Mouse (Mus musculus) T-helper 2 cell (primary cell): ENCODE data around the gene Wnt11.

Experiments used
- in situ Hi-C: fragments of 300-600 bp; cut with MboI, MseI; formaldehyde crosslinking; loops from one replicate; pipeline ENCODE4 v1.15.1; 2025; ENCODE audit warnings: high pct_unique_total_duplicates

Gene Wnt11

DNA sequence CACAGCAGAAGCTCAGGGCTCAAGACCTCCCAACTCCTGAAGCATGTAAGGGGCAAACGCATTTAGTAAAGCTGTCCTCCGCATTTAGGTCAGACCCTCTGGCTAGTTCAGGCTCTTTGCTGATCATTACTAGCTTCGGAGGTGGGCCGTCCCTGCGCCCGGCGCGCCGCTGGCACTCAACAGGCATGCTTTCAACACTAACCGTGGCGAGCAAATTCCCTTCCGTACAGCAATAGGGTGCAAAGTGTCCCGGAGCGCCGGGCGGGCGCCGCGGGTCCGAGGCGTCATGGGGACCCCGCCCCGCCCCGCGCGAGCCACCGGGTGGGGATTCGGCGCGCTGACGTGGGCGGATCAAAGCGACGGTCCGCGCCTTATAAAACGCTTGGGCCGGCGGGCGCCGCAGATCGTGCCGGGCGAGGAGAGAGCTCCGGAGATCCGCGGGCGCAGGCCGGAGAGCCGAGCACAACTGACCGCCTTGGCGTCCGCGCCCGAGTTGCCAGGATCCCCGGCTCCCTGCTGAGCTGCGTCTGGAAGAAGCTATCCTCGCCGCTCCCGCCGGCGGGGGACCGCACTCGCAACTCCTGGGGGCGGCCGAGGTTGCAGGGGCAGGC, at the start of gene Wnt11:
Gene Wnt11 (plus strand): TSS at position 402 of the 611 bp plus-strand sequence.
- in situ Hi-C loops: loop anchor here (5.0 kb wide), 1 partner anchor 93 kb away; no protein-coding TSS in a partner anchor

DNA sequence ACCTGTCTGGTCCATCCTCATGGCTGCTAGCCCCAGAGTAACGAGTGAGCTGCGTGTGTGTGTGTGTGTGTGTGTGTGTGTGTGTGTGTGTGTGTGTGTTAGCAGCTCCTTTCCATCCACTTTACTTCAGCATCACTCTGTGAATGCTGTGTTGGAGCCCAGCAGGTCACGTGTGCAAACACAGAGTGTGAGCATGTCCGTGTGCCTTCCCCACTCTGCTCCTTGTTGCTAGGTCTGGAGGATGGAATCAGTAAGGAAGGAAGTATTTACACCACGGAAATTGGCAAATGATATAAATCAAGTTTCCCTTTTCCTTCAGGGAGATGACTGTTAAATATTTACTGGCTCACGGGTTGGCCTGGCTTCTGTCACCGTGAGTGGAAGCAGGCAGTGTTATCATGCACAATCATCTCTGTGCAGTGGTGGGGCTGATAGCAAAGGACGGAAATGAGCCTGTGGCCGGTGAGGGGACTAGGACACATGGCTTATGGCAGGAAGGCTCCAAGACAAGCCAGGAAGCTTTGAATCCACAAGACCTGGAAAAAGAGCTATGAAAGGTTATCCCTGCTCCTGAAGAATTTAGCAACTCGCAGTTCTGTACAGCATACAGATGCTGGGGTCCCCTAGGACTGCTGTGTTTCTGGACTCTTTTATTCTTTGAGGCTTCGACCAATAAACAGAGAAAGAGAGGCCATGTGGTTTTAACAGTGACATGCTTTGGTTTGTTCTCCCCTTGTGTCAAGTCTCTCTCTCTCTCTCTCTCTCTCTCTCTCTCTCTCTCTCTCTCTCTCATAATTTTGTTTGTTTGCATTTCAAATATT, 47.9 kb upstream of the Wnt11 start:
- in situ Hi-C loops: no loop called here

DNA sequence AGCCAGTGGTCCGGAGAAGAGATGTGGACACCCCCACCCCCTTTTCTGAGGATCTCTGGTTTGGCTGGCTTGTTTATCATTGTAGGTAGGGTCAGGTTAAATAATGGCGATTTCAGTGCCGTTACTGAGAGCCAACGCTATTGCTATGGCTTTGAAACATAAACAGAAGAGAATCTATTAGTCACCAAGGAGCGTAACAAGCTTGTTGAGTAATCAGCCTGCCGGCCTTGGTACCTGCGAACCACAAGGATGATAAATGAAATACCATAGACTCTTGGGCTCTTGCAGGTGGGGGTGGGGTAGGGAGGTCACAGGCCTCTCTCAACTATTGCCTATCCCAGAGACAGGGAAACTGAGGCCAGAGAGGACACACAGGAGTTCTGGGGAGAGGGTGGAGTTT, 46.2 kb upstream of the Wnt11 start:
- in situ Hi-C loops: no loop called here

DNA sequence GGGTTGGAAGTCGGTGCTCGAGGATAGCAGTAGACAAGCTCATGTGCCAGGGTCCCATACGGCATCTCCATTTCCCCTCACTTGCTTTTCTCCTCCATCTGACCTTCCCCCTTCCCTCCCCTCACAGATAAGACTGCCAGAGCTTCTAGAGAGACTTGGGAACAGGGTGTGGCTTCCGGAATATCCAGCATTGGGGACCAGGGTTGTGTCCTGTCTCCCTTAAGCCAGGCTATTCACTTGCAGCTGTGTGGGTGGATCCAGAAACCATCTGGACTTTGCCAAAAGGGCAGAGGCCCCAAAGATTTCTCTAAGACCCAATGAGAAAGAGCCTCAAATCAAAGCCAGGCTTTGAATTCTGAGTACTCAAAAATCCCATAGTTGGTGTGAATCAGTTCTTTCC, 45.8 kb upstream of the Wnt11 start:
- in situ Hi-C loops: no loop called here

DNA sequence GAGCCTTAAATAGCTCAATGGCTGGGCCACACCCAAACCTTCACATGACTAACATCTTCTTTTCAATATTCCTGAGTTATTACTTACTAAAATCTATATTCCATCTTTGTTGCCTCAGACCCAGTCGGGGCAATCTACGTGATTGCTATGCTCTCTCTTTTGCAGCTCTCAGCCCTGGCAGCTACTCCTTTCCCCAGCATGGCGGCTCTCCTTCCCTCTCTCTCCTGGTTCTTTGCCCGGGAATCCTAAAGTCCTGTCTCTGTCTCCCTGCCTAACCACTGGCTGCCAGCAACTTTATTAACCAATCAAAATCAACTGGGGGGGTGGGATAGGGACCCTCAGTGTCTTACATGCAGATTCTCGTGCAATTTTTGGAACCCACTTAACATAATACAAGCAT, 43.0 kb upstream of the Wnt11 start:
- in situ Hi-C loops: no loop called here

DNA sequence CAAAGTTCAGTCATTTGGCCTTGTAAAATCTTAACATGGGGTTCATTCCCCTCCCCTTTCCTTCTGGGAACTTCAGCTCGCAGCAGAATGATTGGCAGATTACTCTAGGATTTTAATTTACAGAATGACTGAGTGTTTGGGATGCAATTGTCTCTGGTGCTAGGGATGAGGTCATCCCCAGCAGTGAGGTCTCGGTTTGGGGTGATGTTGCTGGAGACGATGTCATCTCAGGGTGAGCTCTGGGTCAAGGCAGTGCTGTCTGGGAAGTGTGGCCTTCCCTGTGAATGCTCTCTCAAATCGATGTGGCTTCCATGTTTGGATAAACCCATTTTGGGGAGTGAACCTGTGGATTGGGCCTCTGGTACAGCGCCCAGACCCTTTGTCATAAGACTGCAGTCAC, 41.1 kb upstream of the Wnt11 start:
- in situ Hi-C loops: no loop called here

DNA sequence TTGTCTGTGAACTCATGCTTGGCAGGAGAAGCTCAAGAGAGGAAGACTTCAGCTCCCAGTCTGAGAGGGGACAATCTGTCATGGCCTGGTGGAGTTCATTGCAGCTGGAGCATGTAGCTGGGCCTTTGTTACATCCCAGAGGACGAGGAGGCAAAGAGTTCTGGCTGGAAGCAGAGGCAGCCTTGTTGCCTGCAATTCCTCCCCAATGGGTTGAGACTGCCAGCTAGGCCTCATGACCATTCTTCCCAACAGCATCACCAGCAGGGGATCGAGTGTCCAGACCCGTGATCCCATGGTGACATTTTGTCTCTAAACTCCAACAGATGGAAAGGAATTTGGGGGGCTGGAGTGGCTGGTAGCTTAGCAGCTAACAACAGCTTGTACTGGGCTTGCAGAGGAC, 40.5 kb upstream of the Wnt11 start:
- in situ Hi-C loops: no loop called here

DNA sequence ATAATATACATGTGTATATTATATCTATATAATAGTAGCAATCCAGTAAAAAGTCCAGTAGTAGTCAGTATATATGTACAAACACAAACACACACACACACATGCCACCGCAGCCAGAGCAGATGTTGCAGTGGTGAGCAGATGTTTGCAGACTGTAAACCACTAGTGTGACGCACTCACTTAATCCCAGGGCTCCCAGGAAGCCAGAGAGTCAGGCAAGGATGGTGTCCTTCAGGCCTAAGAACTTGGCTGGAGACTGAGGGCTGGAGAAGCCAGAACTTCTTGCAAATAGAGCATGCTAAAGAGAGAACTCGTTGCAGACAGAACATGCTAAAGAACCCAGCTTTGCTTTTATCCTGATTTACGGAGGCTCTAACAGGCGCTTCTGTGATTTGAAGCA, 39.3 kb upstream of the Wnt11 start:
- in situ Hi-C loops: no loop called here

DNA sequence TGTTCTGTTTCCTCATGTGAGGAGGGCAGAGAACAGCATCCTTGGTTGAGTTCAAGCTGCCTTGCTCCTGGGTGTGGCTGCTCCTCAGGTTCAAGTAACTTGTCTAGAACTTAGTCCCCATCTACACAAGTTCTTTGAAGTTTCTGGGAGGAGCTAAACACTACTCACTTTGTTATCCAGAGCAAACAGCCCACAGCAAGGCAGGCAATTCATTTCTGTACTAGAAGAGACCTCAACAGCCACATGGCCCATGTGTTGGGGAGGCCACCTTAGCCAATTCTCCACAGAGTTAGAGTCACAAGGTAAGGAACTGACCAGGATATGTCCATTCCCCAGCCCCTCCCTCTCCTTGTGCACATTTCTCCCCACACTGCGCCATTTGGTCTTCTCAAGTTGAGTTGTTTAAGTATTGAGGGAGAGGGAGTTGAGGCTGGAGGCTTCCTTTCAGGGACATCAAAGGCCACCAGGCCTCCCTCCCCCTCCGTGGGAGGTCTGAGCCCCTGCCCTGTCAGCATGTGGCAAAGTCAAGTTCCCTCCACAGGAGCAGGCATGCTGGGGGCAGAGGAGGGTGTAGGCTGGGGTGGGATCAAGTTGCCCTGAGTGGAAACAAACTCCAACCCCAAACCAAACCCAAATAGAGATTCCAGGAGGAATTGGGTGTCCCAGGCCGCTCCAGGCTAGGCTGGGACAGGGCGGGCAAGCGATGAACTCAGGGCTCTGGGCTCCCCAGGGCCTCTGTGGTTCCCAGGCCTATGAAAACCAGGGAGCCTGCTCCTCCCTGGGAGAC, 37.4 kb upstream of the Wnt11 start:
- in situ Hi-C loops: no loop called here

DNA sequence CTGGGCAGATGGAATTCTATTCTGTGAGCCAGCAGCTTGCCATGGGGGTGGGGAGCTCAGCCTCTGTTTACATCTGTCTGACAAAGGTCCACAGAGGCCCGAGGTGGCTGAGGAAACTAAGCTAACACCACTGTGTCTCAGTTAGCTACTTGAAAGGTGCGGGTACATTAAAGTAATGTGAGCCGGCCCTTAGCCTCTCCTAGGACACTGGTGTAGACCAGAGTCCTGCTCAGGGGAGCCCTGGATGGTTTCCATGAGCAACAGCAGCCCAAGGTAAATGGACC, 36.8 kb upstream of the Wnt11 start:
- in situ Hi-C loops: no loop called here

DNA sequence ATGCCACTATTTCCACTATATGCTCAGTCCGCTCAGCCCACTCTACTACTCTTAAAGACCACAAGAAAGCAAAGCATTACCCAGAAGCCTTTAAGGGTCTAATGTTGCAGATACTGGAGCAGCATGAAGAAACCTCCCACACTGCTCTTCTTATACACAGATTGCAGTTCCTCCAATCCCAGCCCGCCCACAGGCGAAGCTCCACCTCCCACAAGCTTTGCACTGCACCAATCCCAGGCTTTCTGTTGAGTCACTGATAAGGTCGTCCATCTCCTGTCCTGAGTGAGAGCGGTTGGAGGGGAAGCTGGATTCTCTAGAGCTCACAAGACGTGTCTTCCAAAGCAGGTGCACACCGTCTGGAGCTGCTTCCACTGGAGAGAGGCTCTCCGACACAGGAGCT, 34.5 kb upstream of the Wnt11 start:
- in situ Hi-C loops: no loop called here

DNA sequence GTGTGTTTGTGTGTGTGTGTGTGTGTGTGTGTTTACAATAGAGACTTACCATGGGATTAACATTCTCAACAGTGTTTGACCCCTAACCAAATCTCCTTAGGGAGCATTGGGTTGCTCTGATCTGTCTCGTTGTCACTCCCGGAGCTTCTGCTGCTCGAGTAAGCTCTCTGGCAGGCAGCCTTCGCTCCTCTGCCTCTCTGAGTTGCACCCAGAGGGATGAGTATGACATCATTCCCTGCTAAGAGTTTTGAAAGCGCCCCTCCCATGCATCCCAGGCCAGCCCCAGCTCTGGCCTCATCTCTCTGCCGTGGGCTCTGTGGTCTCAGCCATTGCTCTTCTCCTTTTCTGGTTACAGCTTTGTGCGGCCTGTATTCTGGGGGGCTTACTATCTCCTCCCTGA, 33.8 kb upstream of the Wnt11 start:
- in situ Hi-C loops: no loop called here

DNA sequence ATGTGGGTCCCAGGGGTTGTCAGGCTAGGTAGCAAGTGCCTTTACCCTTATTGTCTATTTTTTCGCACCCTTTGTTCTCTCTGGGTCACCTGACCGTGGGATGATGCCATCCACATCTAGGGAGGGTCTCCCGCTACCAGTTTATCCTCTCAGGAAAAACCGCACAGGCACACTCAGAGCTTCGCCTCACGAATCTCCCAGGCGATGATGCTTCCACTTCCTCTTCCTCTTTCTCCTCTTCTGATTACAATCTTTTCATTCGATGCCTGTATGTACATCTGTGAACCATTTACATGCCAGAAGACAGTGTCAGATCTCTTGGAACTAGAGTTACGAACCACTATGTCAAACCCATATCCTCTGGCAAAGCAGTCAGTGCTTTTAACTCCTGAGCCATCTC, 31.7 kb upstream of the Wnt11 start:
- in situ Hi-C loops: no loop called here

DNA sequence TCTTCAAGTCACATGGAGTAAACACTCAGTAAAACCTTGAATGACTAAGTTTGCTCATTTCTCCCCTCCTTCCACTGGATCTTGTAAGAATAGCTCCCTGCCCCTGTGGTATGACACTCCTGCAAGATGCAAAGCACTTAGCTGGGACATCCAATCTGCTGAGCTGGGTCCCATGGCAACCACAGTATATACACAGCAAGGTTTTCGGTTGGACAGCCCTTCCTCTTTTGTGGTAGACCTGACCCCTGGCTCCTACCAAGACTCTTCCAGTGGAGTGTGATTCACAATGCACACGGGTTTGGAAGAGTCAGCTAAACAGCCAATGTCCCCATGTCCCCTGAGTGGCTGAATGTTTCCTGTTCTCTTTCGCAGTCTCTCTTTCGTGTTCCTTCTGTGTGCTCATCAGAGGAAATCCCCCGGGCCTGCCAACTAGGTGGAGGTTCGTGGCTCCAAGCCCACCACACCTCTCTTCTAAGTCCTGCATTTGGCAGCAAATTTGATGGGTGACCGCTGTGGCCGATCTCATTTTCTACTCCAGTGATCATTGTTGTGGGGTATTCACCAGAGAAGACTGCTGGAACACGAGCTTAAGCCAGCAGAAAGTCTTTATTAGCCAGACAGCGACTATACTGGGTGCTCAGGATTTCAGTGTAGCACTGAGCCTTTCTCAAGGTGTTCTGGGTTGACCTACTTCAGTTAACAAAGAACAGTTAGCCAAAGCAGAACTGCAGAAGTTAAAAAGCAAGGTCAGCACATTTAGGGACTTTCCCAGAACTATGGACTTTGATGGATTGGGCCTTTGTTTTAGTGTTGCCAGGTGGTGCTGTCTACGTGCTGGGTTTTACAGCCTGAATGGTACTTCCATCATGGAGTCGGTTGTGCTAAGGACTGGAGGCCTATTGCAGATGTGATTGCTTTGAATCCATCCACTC, 29.8 kb upstream of the Wnt11 start:
- in situ Hi-C loops: no loop called here

DNA sequence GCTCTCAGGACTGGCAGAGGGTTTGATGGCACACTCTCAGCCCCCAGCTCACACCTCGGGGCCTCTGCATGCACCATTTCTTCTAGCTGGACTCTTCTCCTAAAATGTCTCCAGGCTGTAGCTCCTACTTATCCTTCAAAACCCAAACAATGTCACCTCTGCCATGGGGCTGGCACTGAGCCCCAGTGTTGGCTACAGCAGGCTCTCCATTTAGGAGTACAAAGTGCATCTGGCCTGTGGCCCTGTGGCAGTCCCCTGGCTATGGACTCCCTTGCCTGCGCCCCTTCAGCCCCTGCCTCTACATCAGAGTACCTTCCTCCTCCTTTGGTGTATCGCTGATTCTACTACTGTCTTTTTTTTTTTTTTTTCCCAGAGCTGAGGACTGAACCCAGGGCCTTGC, 28.0 kb upstream of the Wnt11 start:
- in situ Hi-C loops: no loop called here

DNA sequence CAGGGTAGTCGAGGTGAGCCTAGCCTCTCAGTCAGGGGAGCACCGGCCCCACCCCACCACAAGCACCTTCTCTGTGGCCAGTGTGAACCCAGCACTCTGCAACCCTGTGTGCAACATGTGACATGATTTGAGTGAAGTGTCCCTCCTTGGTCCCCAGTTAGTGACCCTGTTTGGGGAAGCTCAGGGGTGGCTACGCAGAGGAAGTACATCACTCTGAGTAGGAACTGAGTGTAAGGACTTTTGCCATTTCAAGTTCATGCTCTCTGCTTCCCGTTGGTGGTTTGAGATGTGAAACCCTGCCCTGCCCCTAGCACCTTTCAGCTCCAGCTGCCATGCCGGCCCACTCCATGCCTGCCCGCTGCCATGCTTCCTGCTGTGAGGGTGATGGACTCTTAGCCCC, 25.5 kb upstream of the Wnt11 start:
- in situ Hi-C loops: no loop called here

DNA sequence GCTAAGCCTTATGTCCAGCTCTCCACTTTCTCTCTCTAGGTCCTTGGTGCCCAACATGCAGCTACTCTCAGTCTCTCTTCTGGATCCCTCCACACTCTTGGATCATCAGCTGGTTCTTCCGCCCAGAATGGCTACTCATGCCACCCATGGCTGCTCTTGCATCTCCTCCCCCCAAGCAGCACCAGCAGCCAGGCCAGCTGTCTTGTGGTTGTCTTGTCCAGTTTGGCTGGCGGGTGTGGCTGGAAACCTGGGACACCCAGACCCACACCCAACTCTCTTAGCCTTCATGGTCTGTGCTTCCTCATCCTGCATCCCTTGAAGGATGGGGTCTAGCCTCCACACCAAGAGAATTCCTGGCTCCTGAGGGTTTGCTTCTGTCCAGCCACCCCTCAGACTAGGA, 24.3 kb upstream of the Wnt11 start:
- in situ Hi-C loops: no loop called here

DNA sequence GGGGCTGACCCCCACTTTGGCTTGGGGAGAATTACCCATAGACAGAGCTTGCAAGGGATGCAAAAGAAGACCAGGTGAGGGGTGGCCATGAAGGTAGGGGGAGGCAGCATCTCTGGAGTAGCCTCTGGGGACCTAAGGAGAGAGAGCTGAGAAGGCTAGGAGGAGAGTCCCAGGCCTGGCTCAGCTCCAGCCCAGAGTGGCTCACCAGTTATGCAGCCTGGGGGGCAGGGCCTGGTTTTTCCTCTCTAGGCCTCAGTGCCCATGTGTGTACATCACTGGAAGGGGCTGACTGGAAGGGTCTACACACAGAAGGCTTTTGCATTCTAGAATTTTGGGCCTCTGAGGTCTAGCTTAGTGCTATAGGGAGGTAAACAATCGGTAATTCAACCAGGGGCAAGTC, 14.4 kb upstream of the Wnt11 start:
- in situ Hi-C loops: no loop called here

DNA sequence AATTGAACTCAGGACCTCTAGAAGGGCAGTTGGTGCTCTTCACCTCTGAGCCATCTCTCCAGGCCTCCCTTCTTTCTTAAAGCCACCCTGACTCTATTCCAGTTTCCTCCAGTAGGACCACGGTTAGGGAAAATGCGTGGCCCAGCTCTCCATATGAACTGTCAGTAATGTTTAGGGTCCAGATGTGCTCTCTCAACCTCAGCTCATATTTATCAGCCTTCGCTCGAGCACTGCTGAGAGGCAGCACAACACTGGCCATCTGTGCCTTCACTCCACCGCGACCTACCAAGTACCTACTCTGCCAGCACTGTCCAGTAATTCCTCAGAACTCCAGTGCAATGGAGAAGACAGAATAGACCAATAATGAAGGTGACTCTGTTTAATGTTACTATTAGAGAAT, 12.0 kb upstream of the Wnt11 start:
- in situ Hi-C loops: no loop called here

DNA sequence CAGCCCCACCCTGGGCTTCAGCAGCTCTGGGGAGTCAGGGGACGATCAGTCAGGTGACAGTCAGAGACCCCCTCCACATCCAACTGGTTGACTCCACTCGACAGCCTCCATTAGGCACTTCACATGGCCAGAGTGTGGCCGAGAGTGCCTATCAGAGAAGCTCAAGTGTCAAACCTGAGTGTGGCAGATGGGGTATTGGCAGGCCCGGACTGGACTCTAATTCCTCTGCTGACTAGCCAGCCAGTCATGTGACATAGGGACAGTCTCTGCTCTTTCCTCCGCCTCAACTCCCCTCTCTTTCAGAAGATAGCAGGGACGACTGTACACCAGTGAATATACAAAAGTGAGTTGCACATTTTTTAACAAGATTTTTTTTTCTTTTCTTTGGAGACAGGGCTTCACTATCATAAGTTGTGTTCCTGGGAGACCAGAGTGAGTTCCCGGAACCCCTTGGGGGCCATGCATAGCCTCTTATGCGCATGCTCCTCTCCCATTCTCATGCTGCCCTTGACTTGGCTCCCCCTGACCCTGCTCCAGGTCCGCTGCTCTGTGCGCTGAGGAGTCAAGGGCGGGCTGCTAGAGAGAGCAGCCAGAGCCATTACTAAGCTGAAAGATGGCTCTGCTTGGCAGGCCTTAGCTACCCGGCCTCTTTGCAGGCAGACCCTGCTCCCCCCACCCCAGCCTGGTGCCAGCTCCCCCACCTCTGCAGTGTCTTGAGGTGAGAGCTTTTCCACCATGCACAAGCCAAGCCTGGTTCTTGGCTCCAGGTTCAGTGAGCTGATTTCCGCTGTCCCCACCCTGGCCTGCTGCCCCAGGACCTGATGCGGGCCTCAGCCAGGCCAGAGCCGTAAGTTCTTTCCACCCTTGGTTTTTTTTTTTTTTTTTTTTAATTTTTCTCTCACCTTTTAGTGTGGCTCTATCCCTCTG, 10.8 kb upstream of the Wnt11 start:
- in situ Hi-C loops: no loop called here

DNA sequence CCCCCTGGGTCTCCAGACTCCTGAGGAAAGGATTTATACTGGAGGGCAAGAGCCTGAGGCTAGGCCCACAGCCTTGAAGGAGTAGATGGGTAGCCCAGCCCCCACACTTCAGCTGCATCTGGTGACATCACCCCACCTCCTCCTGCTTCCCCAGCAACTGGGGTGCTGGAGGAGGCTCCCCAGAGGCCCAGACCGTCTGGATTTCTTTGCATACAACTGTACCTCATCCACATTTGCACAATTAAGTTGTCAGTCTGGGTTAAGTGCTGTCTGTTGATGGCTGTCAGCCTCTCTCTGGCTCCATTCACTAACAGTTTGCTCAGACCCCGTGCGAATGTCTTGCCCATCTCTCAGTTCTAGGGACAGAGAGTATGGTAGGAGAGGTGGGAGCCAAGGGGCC, 6.9 kb upstream of the Wnt11 start:
- in situ Hi-C loops: no loop called here
